ENCODE assay signal across 9 mouse cellular contexts in the genomic region with DNA sequence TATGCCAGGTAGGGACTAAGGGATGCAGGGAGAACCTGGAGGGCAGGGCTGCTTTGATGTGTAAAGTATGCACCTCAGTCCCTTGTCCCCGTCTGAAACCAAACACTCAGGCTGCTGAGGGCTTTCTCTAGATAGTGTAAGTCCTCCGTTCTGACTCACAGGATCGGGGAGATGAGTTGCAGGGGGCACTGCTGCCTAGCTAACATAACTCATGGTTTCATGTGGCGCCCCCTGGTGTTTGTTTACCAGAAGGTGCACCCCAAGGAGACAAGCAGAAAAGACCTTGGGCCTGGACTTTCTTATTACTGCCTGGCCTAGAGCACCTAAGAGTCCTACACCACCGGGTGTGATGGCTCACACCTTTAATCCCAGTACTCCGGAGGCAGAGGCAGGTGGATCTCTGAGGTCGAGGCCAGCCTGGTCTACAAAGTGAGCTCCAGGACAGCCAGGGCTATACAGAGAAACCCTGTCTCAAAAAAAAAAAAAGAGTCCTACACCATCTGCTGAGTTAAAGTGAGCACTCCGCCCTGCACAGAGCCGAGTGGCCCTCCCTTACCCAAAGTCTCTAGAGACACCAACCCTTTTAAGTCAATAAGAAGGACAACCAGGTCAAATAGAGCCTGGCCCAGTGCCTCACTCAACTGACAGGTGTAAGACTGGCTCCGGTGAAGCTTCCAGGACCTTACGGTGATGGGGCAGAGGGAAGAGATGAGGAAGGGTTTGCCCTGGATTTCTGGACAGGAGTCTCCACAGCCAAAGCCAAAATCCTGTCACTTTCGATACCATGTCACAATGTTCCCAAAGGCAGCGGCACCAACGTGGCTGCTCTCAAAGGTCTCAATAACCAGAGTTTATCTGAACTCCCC. TPM values are rescaled to one million over a fixed set of nuclear protein-coding genes. Genes with fewer than 3 reads are reported as not detected.
DNase-seq lines count a peak whose midpoint lies in the region; ATAC-seq lines count a peak whose summit lies in the region.
"Had no signal": no experiment of that assay in that cellular context is flagged by ENCODE, and none has a peak within 500 bp of the region (broad histone marks: within the 10 kb centered on the region; RNA-seq: fewer than 3 reads in every experiment).

No protein-coding gene starts in this region.

- WGBS in embryonic facial prominence, embryonic 11.5 days: 54% methylated on average over 14 of the region's 14 CpGs
- 24% methylated on average over 14 of the region's 14 CpGs for WGBS in liver, embryonic 16.5 days (ENCODE audit: insufficient replicate concordance)

- ATAC-seq in embryonic facial prominence, embryonic 11.5 days (replicated peaks; ENCODE audit: insufficient number of reproducible peaks, low FRiP score, low TSS enrichment, low read depth): no peak
- ATAC-seq in liver, embryonic 16.5 days (ENCODE audit: low read depth): peak; percentile 47

- H3K27ac ChIP-seq in embryonic facial prominence, embryonic 11.5 days (replicated peaks; ENCODE audit: low read depth, low read length): no peak overlapping the region
- H3K27ac ChIP-seq in liver, embryonic 16.5 days (ENCODE audit: low read length): peak overlapping the region; percentile 94
- H3K27ac ChIP-seq: limb, embryonic 12.5 days had no signal

- no peaks in the 10 kb centered on the region for H3K4me1 ChIP-seq in embryonic facial prominence, embryonic 11.5 days (ENCODE audit: control insufficient read depth, insufficient read depth, low read length)
- peaks cover 60% of the 10 kb centered on the region for H3K4me1 ChIP-seq in liver, embryonic 16.5 days (ENCODE audit: control insufficient read depth, low read depth, low read length)

- H3K9me3 ChIP-seq in embryonic facial prominence, embryonic 11.5 days (replicated peaks; ENCODE audit: control insufficient read depth, low read length): no peaks in the 10 kb centered on the region
- no peaks in the 10 kb centered on the region for H3K9me3 ChIP-seq in liver, embryonic 16.5 days (replicated peaks; ENCODE audit: control insufficient read depth, low read length)
- H3K9me3 ChIP-seq: limb, embryonic 12.5 days had no signal

- H3K36me3 ChIP-seq in embryonic facial prominence, embryonic 11.5 days (replicated peaks; ENCODE audit: control insufficient read depth, insufficient read depth, low read depth, low read length): no peaks in the 10 kb centered on the region
- H3K36me3 ChIP-seq in liver, embryonic 16.5 days (ENCODE audit: control insufficient read depth, insufficient read depth): peaks cover 10% of the 10 kb centered on the region
- H3K36me3 ChIP-seq: limb, embryonic 12.5 days had no signal

- H3K4me2 ChIP-seq in embryonic facial prominence, embryonic 11.5 days (ENCODE audit: low read depth, low read length): no peak overlapping the region
- H3K4me2 ChIP-seq in liver, embryonic 16.5 days (ENCODE audit: low read depth, low read length): peak overlapping the region; percentile 76
- H3K4me2 ChIP-seq: limb, embryonic 12.5 days had no signal

- no peak overlapping the region for H3K9ac ChIP-seq in embryonic facial prominence, embryonic 11.5 days (replicated peaks; ENCODE audit: low read length)
- H3K9ac ChIP-seq in liver, embryonic 16.5 days (ENCODE audit: low read depth, low read length): peak overlapping the region; percentile 78
- H3K9ac ChIP-seq: limb, embryonic 12.5 days had no signal

- DNase-seq in gastrocnemius, postnatal 10 days: peak; percentile 49
- DNase-seq in gastrocnemius, adult 18-20 months (ENCODE audit: low spot score): no peak
- peak; percentile 62 for DNase-seq in 3T3-L1 (ENCODE audit: low read depth, low spot score)
- peak; percentile 80 for DNase-seq in R1 (ENCODE audit: low read depth, low spot score)
- peak; percentile 61 for DNase-seq in embryonic facial prominence, embryonic 11.5 days (ENCODE audit: low spot score)
- DNase-seq in spleen, postnatal 10 days (ENCODE audit: low spot score in 2 of 2): peak; percentile 82 to 93
- DNase-seq in frontal cortex, postnatal 25 days (ENCODE audit: low spot score in 2 of 2): no peak

- no peaks in the 10 kb centered on the region for H3K27me3 ChIP-seq in embryonic facial prominence, embryonic 11.5 days (ENCODE audit: control insufficient read depth, insufficient read depth, low read length)
- H3K27me3 ChIP-seq in liver, embryonic 16.5 days (ENCODE audit: control insufficient read depth, insufficient read depth, low read depth, low read length): no peaks in the 10 kb centered on the region
- H3K27me3 ChIP-seq: limb, embryonic 12.5 days had no signal

- H3K4me3 ChIP-seq in embryonic facial prominence, embryonic 11.5 days (ENCODE audit: low read depth, low read length): no peak overlapping the region
- H3K4me3 ChIP-seq in liver, embryonic 16.5 days (ENCODE audit: low read depth, low read length): peak overlapping the region; percentile 69
- H3K4me3 ChIP-seq: limb, embryonic 12.5 days had no signal

RNA-seq across cellular contexts. Expression of a gene that starts 0.6 kb away (rescaled TPM):
- total RNA-seq in gastrocnemius, postnatal 10 days (2021): 1 to 10 TPM in 1 of 2 experiments, not detected in 1; 1.1 TPM
- total RNA-seq in gastrocnemius, adult 18-20 months (2021): not detected
- polyA plus RNA-seq in embryonic facial prominence, embryonic 11.5 days (2014; fragmentation: Nextera tagmentation; extraction: Ambion mirVana): 0.04 and 0.10 TPM in 2 replicates
- polyA plus RNA-seq in liver, embryonic 16.5 days (2015; fragmentation: Nextera tagmentation; extraction: Ambion mirVana): 14.1 and 14.3 TPM in 2 replicates

RNA-seq across cellular contexts. Expression of a gene that starts 13.1 kb away (rescaled TPM):
- 1 to 10 TPM; 6.0 to 6.5 TPM for total RNA-seq in gastrocnemius, postnatal 10 days (2021)
- 1 to 10 TPM; 2.8 to 3.1 TPM for total RNA-seq in gastrocnemius, adult 18-20 months (2021)
- 7.6 and 8.3 TPM in 2 replicates for polyA plus RNA-seq in embryonic facial prominence, embryonic 11.5 days (2014; fragmentation: Nextera tagmentation; extraction: Ambion mirVana)
- 4.2 and 5.6 TPM in 2 replicates for polyA plus RNA-seq in liver, embryonic 16.5 days (2015; fragmentation: Nextera tagmentation; extraction: Ambion mirVana)

RNA-seq across cellular contexts. Expression of a gene that starts 21.6 kb away (rescaled TPM):
- 100 to 1,000 TPM; 160 to 172 TPM for total RNA-seq in gastrocnemius, postnatal 10 days (2021)
- total RNA-seq in gastrocnemius, adult 18-20 months (2021): 10 to 100 TPM; 88.8 to 90.3 TPM
- 315 and 331 TPM in 2 replicates for polyA plus RNA-seq in embryonic facial prominence, embryonic 11.5 days (2014; fragmentation: Nextera tagmentation; extraction: Ambion mirVana)
- 74.5 and 81.7 TPM in 2 replicates for polyA plus RNA-seq in liver, embryonic 16.5 days (2015; fragmentation: Nextera tagmentation; extraction: Ambion mirVana)

RNA-seq across cellular contexts. Expression of a gene that starts 31.6 kb away (rescaled TPM):
- 1 to 10 TPM; 7.3 to 8.0 TPM for total RNA-seq in gastrocnemius, postnatal 10 days (2021)
- under 1 TPM; 0.62 to 0.97 TPM for total RNA-seq in gastrocnemius, adult 18-20 months (2021)
- polyA plus RNA-seq in embryonic facial prominence, embryonic 11.5 days (2014; fragmentation: Nextera tagmentation; extraction: Ambion mirVana): 45.1 and 52.2 TPM in 2 replicates
- polyA plus RNA-seq in liver, embryonic 16.5 days (2015; fragmentation: Nextera tagmentation; extraction: Ambion mirVana): 17.9 and 22.4 TPM in 2 replicates

RNA-seq across cellular contexts. Expression of a gene that starts 37.4 kb away (rescaled TPM):
- 10 to 100 TPM; 25.1 to 25.6 TPM for total RNA-seq in gastrocnemius, postnatal 10 days (2021)
- 10 to 100 TPM in 1 of 2 experiments, 1 to 10 TPM in 1; 9.1 to 11.1 TPM for total RNA-seq in gastrocnemius, adult 18-20 months (2021)
- 33.0 and 35.0 TPM in 2 replicates for polyA plus RNA-seq in embryonic facial prominence, embryonic 11.5 days (2014; fragmentation: Nextera tagmentation; extraction: Ambion mirVana)
- polyA plus RNA-seq in liver, embryonic 16.5 days (2015; fragmentation: Nextera tagmentation; extraction: Ambion mirVana): 21.2 and 24.4 TPM in 2 replicates

Comparison
In these comparisons a context has a peak if more than half of its experiments do, and no peak if none do; other contexts are left out.
1. DNase-seq: peak in gastrocnemius, postnatal 10 days (single experiment), 3T3-L1 (single experiment), R1 (single experiment), embryonic facial prominence, embryonic 11.5 days (single experiment) and spleen, postnatal 10 days (2 of 2); none in gastrocnemius, adult 18-20 months (single experiment) and frontal cortex, postnatal 25 days (0 of 2).